Mouse (Mus musculus): Measurements from ENCODE around the gene Cep104.

Cep104 gene

GRCm38 (mm10) chr4:153974431-153975291, at the start of gene Cep104, which contains the start of gene Dffb:
Gene Cep104 (plus strand): TSS chr4:153975194.
Gene Dffb (minus strand): TSS chr4:153975126.
- peak; percentile 96 for DNase-seq (ENCODE audit: low spot score)

- no peak for DNase-seq (ENCODE audit: low spot score)
Measured at GRCm38 (mm10) chr4:153928772-153929299, 46.2 kb upstream of the Cep104 start.

DNA sequence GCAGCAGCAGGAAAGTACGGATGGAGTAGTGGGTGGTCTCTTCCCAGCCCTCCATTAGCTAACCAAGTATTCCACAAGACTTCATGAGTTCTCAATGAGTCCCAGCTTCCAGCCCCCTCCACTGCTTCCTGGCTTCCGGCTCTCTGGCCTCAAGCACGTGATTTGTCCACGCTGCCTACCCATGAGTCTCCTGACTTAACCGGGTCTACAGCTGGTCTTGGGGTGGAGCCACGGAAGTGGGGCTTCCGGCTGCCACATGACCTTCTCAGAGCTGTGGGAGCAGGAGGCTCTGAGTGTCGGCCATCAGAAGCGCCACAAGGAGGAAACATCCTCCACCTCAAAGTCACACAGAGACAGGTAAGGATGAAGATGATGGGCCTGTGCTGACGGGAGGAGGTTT, 45.6 kb upstream of the Cep104 start:
- no peak for DNase-seq (ENCODE audit: low spot score)

DNA sequence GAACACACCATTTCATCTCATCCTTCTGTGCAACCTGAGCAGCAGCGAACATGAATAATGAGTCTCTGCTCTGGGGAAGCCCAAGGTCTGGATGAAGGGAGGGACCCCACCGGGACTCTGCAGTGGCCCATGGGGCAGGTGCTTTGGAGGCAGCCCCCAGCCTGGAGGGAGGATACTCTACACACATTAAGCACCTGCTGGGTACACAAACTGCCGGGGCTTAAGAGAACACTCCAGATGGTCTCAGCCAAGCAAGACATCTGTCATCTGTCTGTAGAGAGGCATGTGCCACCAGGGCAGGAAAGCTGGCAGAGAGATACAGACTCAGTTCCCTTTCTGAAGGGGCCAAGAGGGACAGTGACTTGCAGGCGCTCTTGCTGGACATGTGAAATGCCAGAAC, 45.1 kb upstream of the Cep104 start:
- no peak for DNase-seq (ENCODE audit: low spot score)

GRCm38 (mm10) chr4:153943243-153943642, 31.8 kb upstream of the Cep104 start:
- peak; percentile 10 for DNase-seq (ENCODE audit: low spot score)

- no peak for DNase-seq (ENCODE audit: low spot score)
Measured at GRCm38 (mm10) chr4:153944261-153944660, 30.7 kb upstream of the Cep104 start.

GRCm38 (mm10) chr4:153945741-153946140, 29.3 kb upstream of the Cep104 start:
- DNase-seq (ENCODE audit: low spot score), result no peak

DNA sequence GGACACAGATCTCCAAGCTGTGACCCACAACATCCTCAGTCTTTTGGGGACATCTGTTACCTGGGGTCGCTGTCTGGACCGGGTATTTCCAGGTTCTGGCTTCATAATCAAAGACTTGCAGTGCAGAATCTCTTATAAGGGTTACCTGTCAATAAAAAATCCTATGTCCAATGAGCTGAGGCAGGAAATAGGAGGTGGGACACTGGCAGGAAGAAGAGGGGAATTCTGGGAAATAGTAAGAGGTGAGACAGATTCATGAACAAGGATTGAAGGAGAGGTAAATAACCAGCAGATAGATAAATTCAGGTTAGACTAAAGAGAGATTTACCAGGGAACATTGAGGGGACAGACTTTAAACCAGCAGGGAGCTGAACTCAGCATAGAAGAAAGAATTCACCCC, 24.6 kb upstream of the Cep104 start:
- no peak for DNase-seq (ENCODE audit: low spot score)

DNA sequence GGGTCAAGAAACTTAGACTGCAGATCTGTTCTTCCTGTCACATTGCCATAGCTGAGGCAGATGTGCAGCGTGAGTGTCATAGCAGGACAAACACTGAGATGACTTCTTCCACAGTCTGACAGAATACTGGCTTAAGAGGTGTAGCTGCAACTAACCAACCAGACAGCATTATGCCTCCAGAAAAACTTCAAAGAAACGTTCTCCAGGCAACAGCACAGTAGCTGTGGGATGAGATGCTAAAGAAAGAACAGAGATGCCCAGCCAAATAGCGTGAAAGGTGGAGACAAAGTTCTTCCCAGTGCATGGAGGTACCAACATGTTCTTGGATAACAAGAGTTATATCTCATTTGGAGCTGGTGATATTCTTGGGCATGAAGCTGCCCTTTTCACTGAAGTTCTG, 23.8 kb upstream of the Cep104 start:
- DNase-seq (ENCODE audit: low spot score), result no peak

GRCm38 (mm10) chr4:153951692-153952091, 23.3 kb upstream of the Cep104 start:
- no peak for DNase-seq (ENCODE audit: low spot score)

GRCm38 (mm10) chr4:153955651-153956050, 19.3 kb upstream of the Cep104 start:
- DNase-seq (ENCODE audit: low spot score), result no peak

GRCm38 (mm10) chr4:153956569-153957405, 18.2 kb upstream of the Cep104 start, which contains the start of gene A430005L14Rik:
Gene A430005L14Rik (plus strand): TSS chr4:153957237.
- DNase-seq (ENCODE audit: low spot score), result peak; percentile 94

DNA sequence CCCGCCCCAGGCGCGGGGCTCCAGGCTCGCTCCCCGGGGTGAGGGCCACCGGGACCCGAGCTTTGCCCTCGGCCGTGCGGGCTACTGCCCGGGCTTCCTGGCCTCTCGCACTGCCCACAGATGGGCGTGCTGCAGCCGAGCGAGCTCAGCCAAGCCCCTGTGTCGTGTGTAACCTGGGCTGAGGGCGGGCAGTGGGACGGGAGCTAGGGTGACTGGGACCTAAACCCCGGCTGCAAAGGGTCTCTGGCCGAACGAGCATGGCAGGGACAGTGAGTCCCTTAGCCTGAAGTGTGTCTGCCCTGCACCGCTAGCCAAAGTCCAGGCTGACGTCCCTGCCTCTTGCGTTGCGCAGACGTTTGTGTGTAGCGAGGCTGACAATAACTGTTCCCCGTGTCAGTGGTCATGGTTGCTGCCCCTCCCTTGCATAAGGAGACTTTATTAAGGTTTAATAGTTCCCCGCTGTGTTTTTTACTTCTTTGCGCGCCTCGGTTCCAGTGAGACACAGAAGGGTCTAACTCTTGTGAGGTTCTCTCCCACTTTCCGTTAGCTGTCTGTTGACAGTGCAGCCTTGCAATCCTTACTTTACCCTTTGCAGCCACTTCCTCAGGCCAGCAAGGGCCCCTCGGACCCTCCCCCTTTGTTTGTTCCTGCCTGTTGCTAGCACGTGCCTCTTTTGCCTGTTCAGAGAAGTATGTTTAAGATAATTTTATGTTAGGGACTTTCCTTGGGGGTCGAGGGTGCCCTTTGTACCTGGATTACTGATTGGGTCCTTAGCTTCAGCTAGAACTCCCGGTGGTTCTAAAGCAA, 17.3 kb upstream of the Cep104 start:
- DNase-seq (ENCODE audit: low spot score), result peak; percentile 26

DNA sequence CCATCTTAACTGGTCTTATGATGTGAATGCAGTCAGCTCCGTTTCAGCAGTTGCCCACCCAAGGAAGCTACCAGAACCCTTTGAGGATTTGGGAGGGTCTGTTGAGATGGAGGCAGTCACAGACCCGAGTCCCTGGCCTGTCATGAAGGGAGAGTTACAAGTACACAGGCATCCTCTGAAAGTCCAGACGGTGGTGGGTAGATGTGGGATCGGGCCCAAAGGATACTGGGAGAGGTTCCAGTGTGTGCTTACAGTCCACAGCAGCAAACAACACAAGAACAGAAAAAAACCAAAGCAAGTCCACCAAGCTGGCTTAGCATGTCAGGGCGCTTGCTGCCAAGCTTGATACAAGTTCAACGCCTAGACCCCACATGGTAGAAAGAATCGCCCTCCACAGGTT, 12.4 kb upstream of the Cep104 start:
- DNase-seq (ENCODE audit: low spot score), result no peak

GRCm38 (mm10) chr4:153966651-153967050, 8.3 kb upstream of the Cep104 start:
- DNase-seq (ENCODE audit: low spot score), result no peak

DNA sequence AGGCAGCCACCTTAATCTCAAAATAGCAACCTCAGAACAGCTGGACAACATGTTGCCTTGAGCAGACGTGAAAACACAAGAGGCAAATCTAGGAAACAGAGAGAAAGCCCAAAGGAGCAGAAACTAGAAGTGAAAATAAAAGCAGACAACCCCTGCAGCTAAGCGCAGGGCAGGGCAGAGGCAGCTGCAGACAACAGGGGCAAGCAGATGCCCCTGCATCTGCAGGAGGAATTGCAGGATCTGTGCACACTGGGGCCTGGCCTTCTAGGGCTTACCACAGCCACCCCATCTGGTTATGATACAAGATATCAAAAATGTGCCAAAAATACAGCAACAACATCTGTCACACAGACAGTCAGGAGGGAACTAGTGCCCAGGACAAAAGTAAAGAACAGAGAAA, 7.4 kb upstream of the Cep104 start:
- no peak for DNase-seq (ENCODE audit: low spot score)

GRCm38 (mm10) chr4:153968063-153968462, 6.9 kb upstream of the Cep104 start:
- no peak for DNase-seq (ENCODE audit: low spot score)

DNA sequence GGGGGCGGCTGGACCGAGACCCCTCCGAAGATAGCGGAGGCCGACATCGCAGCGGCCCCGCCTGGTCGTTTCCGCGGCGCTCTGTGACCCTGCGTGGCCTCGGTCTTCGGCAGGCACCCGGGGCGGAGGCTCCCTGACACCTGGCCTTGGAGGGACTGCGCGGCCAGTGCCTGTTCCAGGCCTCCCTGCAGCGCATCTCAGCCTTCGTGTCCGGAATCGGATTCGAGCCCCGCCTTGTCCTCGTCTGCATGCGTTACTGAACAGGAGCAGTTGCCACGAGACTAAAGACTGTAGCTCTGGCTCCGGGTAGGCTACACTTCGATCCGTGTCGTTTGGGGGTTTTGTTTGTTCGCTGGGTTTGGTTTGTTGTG, 283 bp downstream of the Cep104 start:
- DNase-seq (ENCODE audit: low spot score), result no peak

DNA sequence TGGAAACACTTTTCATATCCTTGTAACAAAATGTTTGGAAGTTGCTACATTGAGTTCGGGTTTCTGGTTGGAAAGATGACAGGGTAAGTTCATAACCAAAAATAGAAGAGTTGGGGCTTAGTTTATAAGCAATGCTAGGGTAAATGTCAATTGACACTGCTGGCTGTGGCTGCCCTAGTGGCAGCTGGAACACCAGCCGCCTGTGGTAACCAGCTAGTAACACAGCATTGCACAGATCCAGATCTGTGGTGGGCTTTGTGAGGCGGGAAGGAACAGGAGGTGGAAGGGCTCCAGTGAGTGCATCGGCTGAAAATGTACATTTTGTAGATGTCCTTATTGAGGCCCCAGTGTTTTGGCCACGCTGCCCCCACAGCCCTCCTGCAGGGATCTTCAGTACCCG, 774 bp downstream of the Cep104 start:
- no peak for DNase-seq (ENCODE audit: low spot score)

GRCm38 (mm10) chr4:153979243-153979642, 4.2 kb downstream of the Cep104 start:
- DNase-seq (ENCODE audit: low spot score), result no peak

DNA sequence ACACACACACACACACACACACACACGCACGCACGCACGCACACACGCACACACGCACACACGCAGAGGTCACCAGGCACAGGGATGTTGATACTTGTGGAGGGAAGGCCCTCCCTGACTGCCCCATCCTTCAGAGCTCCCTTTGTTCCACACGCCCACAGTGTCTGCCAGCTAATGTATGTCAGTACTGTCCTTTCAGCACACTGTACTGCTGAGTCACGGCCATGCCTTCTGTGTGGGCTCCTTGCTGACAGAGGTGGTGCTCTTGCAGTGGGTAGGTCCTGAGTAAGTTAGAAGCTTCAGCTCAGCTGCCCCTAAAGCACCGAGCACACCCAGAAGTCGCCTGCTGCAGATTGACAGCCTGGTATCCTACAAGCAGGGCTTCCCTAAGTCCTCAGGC, 5.5 kb downstream of the Cep104 start:
- DNase-seq (ENCODE audit: low spot score), result no peak

DNA sequence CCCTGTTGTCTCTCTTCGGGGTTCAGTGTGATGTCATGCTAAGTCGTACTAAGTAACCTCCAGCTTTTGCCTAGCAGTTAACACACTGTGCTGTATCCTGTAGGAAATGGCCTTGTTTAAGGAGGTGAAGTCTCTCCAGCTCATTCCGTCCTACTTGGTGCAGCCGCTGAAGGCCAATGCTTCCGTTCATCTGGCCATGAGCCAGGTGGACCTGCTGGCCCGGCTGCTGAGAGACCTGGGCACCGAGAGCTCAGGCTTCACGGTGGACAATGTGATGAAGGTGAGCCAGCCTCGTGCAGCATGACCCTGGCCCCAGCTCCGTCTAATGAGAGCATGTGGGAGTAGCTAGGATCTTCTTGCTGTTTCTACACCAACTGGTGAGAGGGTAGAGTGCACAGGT, 17.7 kb downstream of the Cep104 start:
- DNase-seq (ENCODE audit: low spot score), result no peak

All from urinary bladder, postnatal 25 days (tissue).